Mouse (Mus musculus): Measurements from ENCODE around the gene Tecr.

DNA sequence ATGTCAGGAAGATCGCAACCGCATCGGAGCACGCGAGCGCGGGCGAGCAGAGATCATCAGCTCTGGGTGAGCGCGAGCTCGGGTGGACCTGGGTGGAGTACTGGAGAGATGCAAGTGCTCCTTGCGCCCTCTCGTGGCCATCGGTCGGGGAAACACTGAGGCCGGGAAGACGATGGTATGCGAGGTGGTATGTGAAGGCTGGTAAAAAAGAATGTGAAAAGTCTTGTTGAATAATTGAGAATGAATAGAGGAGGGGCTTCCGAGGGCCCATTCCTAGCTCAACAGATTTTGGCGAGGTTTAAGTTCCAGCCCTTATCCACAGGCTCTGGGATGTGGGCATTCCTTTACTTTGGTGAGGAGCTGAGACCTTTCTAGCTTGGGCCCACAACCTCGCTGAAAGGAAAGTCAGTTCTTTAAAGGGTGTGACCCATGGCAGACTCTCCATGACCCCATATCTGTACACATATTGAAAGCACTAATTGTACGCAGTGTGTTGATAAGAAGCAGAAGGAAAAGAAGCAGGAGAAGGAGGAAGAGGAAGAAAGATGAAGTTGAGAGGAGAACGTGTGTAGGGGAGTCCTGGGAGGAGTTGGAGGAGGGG is 14.7 kb upstream of the Tecr start:
- TF ChIP-seq POLR2A (IDR thresholded peaks at IDR 0.05; ENCODE audit: borderline replicate concordance, extremely low read depth, insufficient read depth, insufficient read length, poor library complexity, severe bottlenecking) (no peak), CTCF (IDR thresholded peaks at IDR 0.05; ENCODE audit: borderline replicate concordance, extremely low read depth, insufficient read depth, insufficient read length) (peak; percentile 94)

Measured in brain, embryonic 14.5 days (tissue).